Mouse (Mus musculus): Measurements from ENCODE around the gene Ovol3. TPM values are rescaled to one million over a fixed set of nuclear protein-coding genes. Genes with fewer than 3 reads are reported as not detected.
"Not testable (repeated sequence)": the region's sequence is repeated elsewhere in the genome, so short reads cannot be mapped to it uniquely, and the experiment has no call there.

Gene Ovol3
- polyA plus RNA-seq, 1 experiment from 2014 or later = 0.26 TPM

DNA sequence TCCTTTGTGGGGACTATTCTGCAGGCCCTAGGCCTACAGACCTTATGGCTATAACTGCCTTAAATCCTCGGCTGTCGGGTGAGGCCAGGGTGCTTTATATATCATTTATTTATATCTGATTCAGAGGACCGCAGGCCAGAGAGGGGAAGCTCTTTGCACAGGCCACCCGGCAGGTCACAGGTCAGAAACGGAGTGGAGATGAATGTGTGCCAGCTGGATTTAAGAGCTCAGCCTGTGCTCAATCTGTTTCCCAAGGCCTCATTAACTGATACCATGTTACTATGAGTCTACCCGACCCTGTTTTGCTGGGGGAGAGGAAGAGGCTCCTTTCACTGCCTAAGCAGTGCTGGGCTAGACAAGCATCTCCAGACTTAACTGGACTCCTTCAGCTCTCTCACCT lies 38.9 kb upstream of the Ovol3 start:
- TF ChIP-seq CTCF (IDR thresholded peaks at IDR 0.05; ENCODE audit: low read depth) = no peak
- Histone ChIP-seq H3K36me3 (ENCODE audit: insufficient read depth) (peaks cover 17% of the 10 kb centered on the region; the same call in 1 of the 2 replicates), H3K4me1 (ENCODE audit: insufficient read depth) (no peaks in the 10 kb centered on the region; the same call in 1 of the 2 replicates), H3K27ac (ENCODE audit: low read depth) (no peak overlapping the region), H3K9me3 (ENCODE audit: low read depth, low read length) (no peaks in the 10 kb centered on the region), H3K4me2 (no peak overlapping the region), H3K4me3 (ENCODE audit: low read depth, low read length) (no peak overlapping the region), H3K9ac (no peak overlapping the region), H3K27me3 (ENCODE audit: insufficient read depth, low read length) (no peaks in the 10 kb centered on the region)
- 45% methylated on average over 6 of the region's 6 CpGs for WGBS
- ATAC-seq (ENCODE audit: insufficient read depth) (no peak), DNase-seq (peak; percentile 23)

DNA sequence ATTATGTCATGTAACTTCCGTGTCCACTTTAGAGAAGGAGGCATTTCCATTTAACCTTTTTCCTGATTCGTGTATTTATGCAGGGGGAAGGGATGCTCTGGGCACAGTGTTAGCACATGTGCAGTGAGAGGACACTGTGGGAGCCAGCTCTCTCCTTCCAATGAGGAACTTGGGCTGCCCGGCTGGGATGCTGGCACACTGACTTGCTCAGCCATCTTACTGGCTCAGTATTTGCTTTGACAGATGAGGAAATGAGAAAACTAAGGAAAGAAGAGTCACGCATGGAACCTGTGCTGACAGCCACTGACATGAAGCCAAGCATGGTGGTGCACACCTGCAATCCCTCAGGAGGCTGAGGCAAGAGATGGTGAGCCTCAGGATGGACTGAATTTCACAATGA lies 34.1 kb upstream of the Ovol3 start:
- peaks cover 51% of the 10 kb centered on the region for H3K36me3 ChIP-seq (ENCODE audit: insufficient read depth)

DNA sequence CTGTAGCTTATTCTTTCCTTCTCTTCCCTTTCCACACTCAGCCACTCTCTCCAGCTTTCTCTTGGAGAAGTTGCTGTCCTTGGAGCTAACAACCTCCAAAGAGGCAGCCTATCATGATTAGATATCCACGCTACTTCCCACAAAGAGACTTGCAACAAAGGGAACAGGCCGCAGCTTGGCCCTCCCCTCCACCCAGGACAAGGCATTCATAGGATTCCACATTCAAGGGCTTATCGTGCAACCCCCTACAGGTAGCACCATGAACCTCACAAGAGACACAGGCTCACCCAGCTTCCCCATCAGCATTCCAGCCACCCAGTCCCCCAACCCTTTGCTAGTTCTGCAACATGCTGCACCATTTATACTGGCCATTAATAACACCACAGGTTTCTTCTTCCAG lies 31.3 kb upstream of the Ovol3 start:
- Histone ChIP-seq H3K4me2 (no peak overlapping the region), H3K9ac (no peak overlapping the region), H3K36me3 (ENCODE audit: insufficient read depth) (peaks cover 58% of the 10 kb centered on the region), H3K4me1 (ENCODE audit: insufficient read depth) (no peaks in the 10 kb centered on the region), H3K9me3 (ENCODE audit: low read depth, low read length) (no peaks in the 10 kb centered on the region), H3K4me3 (ENCODE audit: low read depth, low read length) (no peak overlapping the region), H3K27me3 (ENCODE audit: insufficient read depth, low read length) (no peaks in the 10 kb centered on the region), H3K27ac (ENCODE audit: low read depth) (no peak overlapping the region)
- DNase-seq (no peak), ATAC-seq (ENCODE audit: insufficient read depth) (no peak)
- no peak for TF ChIP-seq CTCF (IDR thresholded peaks at IDR 0.05; ENCODE audit: low read depth)
- WGBS = 72% methylated on average over 3 of the region's 3 CpGs

More for the DNA sequence above, 34.1 kb upstream of the Ovol3 start:
- TF ChIP-seq CTCF (IDR thresholded peaks at IDR 0.05; ENCODE audit: low read depth) = no peak
- no peak overlapping the region for H3K9ac ChIP-seq
- no peaks in the 10 kb centered on the region for H3K27me3 ChIP-seq (ENCODE audit: insufficient read depth, low read length)
- no peak overlapping the region for H3K4me2 ChIP-seq
- H3K27ac ChIP-seq (ENCODE audit: low read depth) = no peak overlapping the region
- DNase-seq (no peak), ATAC-seq (ENCODE audit: insufficient read depth) (no peak)
- no peaks in the 10 kb centered on the region for H3K4me1 ChIP-seq (ENCODE audit: insufficient read depth)
- WGBS = 78% methylated on average over 4 of the region's 4 CpGs
- H3K4me3 ChIP-seq (ENCODE audit: low read depth, low read length) = no peak overlapping the region
- H3K9me3 ChIP-seq (ENCODE audit: low read depth, low read length) = no peaks in the 10 kb centered on the region

DNA sequence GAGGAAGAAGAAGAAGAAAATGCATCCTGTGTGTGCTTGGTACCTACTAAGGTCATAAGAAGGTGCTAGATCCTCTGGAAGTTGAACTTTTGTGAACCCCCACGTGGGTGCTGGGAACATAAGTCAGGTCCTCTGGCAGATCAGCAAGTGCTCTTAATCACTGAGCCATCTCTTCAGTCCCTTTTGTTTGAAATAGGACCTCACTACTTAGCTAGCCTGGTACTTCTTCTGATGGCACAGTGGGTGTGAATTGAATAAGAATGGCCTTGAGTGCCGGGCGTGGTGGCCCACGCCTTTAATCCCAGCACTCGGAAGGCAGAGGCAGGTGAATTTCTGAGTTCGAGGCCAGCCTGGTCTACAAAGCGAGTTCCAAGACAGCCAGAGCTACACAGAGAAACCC lies 30.4 kb upstream of the Ovol3 start:
- no peaks in the 10 kb centered on the region for H3K27me3 ChIP-seq (ENCODE audit: insufficient read depth, low read length)
- 88% methylated on average over 7 of the region's 7 CpGs for WGBS
- H3K27ac ChIP-seq (ENCODE audit: low read depth) = no peak overlapping the region
- H3K4me3 ChIP-seq (ENCODE audit: low read depth, low read length) = no peak overlapping the region
- no peaks in the 10 kb centered on the region for H3K4me1 ChIP-seq (ENCODE audit: insufficient read depth)
- ATAC-seq (ENCODE audit: insufficient read depth) (no peak), DNase-seq (no peak)
- H3K9ac ChIP-seq = no peak overlapping the region
- no peak for TF ChIP-seq CTCF (IDR thresholded peaks at IDR 0.05; ENCODE audit: low read depth)
- H3K4me2 ChIP-seq = no peak overlapping the region
- no peaks in the 10 kb centered on the region for H3K9me3 ChIP-seq (ENCODE audit: low read depth, low read length)
- H3K36me3 ChIP-seq (ENCODE audit: insufficient read depth) = peaks cover 60% of the 10 kb centered on the region

DNA sequence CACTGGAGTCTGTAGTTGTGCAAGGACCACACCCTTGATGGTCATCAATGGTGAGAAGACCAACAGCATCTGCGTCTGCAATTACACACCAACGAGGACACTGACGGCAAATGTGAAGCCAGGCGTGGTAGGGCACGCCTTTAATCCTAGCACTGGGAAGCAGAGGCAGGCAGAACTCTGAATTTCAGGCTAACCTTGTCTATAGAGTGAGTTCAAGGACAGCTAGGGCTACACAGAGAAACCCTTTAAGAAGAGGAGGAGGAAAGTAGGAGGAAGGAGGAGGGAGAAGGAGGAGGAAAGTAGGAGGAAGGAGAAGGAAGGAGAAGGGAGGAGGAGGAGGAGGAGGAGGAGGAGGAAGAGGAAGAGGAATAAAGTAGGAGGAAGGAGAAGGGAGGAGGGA lies 30.0 kb upstream of the Ovol3 start:
- no peak for ATAC-seq (ENCODE audit: insufficient read depth)

DNA sequence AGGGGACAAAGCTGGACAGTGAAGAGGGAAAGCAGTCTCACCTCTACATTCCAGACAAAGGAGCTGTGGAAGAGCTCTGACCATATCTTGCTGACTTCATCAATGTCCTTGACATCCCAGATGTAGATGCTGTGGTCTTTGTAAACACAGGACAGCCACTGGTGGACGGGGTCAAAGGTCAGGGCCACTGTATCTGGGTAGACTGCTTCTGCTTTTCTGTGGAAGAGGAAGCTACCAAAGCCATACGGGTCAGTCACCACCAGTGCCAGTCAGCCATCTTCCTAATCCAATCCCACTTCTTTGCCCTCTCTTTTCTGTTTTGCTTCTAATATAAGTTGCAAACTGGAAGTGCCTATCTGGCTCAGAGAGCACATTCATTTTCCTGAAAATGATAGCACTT lies 29.5 kb upstream of the Ovol3 start:
- H3K4me1 ChIP-seq (ENCODE audit: insufficient read depth) = no peaks in the 10 kb centered on the region
- 65% methylated on average over 2 of the region's 2 CpGs for WGBS
- no peaks in the 10 kb centered on the region for H3K27me3 ChIP-seq (ENCODE audit: insufficient read depth, low read length)
- H3K27ac ChIP-seq (ENCODE audit: low read depth) = no peak overlapping the region
- H3K36me3 ChIP-seq (ENCODE audit: insufficient read depth) = peaks cover 63% of the 10 kb centered on the region
- ATAC-seq (ENCODE audit: insufficient read depth) (no peak), DNase-seq (no peak)
- no peak for TF ChIP-seq CTCF (IDR thresholded peaks at IDR 0.05; ENCODE audit: low read depth)
- H3K9me3 ChIP-seq (ENCODE audit: low read depth, low read length) = no peaks in the 10 kb centered on the region
- no peak overlapping the region for H3K4me3 ChIP-seq (ENCODE audit: low read depth, low read length)
- H3K4me2 ChIP-seq = no peak overlapping the region
- no peak overlapping the region for H3K9ac ChIP-seq

More for the DNA sequence above, 30.0 kb upstream of the Ovol3 start:
- no peaks in the 10 kb centered on the region for H3K4me1 ChIP-seq (ENCODE audit: insufficient read depth)
- no peak overlapping the region for H3K4me2 ChIP-seq
- H3K36me3 ChIP-seq (ENCODE audit: insufficient read depth) = peaks cover 62% of the 10 kb centered on the region
- WGBS = 95% methylated on average over 5 of the region's 5 CpGs
- H3K4me3 ChIP-seq (ENCODE audit: low read depth, low read length) = no peak overlapping the region
- TF ChIP-seq CTCF (IDR thresholded peaks at IDR 0.05; ENCODE audit: low read depth) = no peak
- H3K9me3 ChIP-seq (ENCODE audit: low read depth, low read length) = no peaks in the 10 kb centered on the region
- H3K9ac ChIP-seq = no peak overlapping the region
- H3K27ac ChIP-seq (ENCODE audit: low read depth) = no peak overlapping the region
- DNase-seq = no peak
- H3K27me3 ChIP-seq (ENCODE audit: insufficient read depth, low read length) = no peaks in the 10 kb centered on the region

DNA sequence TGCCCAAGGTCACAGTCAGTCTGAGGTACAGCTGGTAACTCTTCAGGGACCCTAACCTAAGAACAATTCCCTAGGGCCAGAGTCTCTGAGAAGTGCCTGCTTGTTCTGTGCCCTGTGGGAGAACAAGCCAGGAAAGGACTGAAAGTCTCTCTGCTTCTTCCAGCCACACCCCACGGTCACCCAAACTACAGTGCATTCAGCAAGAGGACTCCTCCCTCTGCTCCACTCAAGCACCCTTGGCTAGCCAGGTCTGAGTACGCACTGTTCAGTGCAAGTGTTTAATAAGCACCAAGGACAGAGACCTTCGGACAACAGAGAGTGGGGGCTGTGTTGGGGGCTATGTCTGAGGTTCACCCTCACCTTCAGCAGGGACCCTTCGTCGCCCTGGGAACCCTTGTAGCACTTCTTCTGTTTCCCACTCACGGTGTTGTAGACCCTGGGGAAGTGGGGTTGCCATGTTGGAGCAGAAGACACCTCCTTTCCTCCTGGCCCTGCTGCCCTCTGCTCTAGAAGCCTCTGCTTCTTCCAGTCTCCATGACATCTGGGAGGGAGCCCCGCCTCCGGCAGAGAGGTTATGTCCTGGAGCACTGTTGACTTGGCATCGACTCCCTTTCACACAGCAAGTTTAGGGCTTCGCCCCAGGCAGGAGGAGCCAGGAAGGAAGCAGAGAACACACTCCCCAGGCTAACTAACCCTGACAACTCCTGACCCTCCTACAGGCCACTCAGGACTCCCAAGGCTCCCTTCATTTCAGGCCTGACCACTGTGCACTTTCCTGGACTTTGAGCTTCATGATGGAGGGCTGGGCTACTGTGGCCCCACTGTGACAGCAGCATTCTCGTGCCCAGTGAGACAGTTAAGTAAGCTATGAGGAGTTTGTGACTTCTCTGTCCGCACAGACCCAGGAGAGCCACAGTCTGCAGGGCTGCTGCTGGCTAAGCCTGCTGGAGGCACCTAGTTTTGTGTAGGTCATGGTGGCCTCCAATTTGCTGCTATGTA lies 16.7 kb upstream of the Ovol3 start:
- Histone ChIP-seq H3K36me3 (ENCODE audit: insufficient read depth) (peaks cover 38% of the 10 kb centered on the region; the same call in 1 of the 2 replicates), H3K27ac (ENCODE audit: low read depth) (no peak overlapping the region), H3K27me3 (ENCODE audit: insufficient read depth, low read length) (no peaks in the 10 kb centered on the region), H3K4me1 (ENCODE audit: insufficient read depth) (no peaks in the 10 kb centered on the region), H3K9me3 (ENCODE audit: low read depth, low read length) (no peaks in the 10 kb centered on the region), H3K9ac (no peak overlapping the region), H3K4me2 (no peak overlapping the region), H3K4me3 (ENCODE audit: low read depth, low read length) (no peak overlapping the region)
- TF ChIP-seq CTCF (IDR thresholded peaks at IDR 0.05; ENCODE audit: low read depth) = no peak
- 72% methylated on average over 12 of the region's 12 CpGs for WGBS
- no peak for DNase-seq
- no peak for ATAC-seq (ENCODE audit: insufficient read depth)

DNA sequence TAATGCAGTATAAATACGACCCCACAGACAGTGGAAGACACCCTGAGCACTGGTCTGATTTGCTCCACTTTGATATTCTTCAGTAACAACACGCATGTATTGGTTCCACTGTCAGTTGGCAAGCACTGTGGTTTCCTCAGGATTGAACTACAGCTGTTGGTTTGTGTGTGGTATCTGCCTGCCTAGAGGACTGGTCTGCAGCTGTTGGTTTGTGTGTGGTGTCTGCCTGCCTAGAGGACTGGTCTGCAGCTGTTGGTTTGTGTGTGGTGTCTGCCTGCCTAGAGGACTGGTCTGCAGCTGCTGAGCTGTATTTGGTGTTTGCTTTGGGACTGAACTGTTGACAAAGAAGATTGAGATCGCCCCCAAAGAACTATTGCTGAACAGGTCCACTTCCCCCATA lies 1.8 kb upstream of the Ovol3 start:
- not testable (repeated sequence) for H3K4me3 ChIP-seq (ENCODE audit: low read depth, low read length); H3K9ac ChIP-seq; H3K27me3 ChIP-seq (ENCODE audit: insufficient read depth, low read length); ATAC-seq (ENCODE audit: insufficient read depth); H3K9me3 ChIP-seq (ENCODE audit: low read depth, low read length); H3K27ac ChIP-seq (ENCODE audit: low read depth); H3K4me2 ChIP-seq; H3K4me1 ChIP-seq (ENCODE audit: insufficient read depth); DNase-seq
- 84% methylated on average over 3 of the region's 3 CpGs for WGBS
- peaks cover 41% of the 10 kb centered on the region for H3K36me3 ChIP-seq (ENCODE audit: insufficient read depth)
